Mouse (Mus musculus): ENCODE data around the gene Apoe.

DNA sequence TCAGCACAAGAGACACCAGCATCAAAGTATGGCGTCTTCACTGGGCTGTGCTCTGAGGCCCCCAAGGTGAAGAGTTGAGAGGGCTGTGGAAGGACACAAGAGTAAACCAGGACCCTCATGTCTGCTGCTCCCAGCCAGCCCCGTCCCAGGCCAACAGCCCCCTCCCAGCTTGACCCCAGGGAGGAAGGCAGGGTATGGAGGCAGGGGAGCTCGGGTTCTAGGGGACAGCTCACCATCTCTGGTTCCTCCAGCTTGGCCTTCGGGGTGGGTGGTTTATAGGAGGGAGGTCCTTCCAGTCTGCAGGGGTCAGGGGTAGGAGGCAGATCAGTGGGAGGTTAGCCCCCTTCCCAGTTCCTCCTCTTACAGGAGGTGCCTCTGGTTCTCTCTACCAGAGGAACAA is 20.2 kb upstream of the Apoe start:
- TF ChIP-seq TAL1 (conservative IDR thresholded peaks at IDR 0.05; ENCODE audit: low read depth, low read length) = no peak
- TF ChIP-seq CTCF (IDR thresholded peaks at IDR 0.05; ENCODE audit: low read depth, low read length) = no peak
- TF ChIP-seq GATA1 (IDR thresholded peaks at IDR 0.05; ENCODE audit: borderline replicate concordance, low read length) = no peak
- TF ChIP-seq POLR2AphosphoS5 (IDR thresholded peaks at IDR 0.05; ENCODE audit: insufficient replicate concordance, low read depth, low read length) = no peak
